Mouse (Mus musculus): ENCODE data around the gene 1700037H04Rik.

1700037H04Rik gene

DNA sequence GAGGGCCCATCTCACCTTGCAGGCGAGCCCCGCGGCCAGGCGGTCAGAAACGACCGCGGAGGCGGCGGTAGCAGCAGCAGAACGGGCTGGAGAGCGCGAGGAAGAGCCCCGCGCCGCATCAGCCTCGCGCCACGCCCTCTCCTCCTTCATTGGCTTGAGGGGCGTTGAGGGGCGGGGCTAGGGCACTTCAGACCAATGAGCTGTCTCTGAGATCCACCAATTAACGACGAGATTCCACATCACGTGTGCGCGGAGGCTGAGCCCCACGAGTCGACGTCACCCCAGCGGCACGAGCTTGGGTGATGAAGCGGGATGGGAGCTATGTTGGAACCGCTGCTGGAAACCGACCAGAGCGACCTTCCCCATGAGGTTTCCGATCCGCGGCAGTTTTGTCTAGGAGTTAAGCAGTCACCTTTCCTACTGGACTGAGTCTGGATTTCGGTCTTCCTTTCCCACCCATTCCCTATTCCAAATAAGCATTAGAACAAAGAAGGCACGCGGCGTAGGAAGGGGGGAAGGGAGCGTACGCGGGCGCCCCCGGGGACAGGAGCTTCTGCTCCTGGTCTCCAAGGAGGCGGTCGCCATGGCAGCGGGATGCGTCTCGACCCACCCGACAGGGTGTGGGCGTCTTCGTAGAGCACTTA, at the start of gene 1700037H04Rik:
TSS of gene 1700037H04Rik (minus strand) at position 144 of the 644 bp plus-strand sequence.
- DNase-seq (ENCODE audit: low read depth, low spot score) = peak; percentile 97

DNA sequence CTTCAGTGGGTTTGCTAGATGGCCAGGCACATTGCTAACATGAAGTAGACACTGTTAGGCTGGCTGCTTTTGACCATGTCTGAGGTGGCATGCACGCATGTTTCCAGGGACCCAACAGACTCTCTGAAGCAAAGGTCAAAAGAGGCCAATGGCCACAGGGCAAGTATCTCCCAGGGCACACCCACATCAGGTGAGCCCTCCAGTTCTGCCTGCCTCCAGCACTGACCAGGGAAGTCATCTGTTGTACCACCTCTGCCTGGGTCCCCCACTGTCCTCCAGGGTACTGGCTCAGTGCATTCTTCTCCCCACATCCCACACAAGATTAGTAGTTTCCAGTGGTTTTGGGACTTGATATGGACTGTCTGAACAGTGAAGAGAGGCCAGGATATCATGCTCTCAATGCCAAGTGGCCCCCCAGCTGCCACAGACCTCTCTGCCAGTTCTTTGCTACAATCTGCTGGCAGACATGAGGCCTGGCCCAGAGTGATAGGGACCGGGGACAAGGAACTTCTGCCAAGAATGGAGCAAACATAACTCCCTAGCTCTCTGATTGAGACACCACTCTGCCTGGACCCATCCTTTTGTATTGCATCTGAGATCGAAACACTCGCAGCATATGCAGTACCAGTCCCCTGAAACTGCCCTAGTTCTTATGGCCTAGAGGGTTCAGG, 49.4 kb upstream of the 1700037H04Rik start:
- DNase-seq (ENCODE audit: low read depth, low spot score) = no peak

DNA sequence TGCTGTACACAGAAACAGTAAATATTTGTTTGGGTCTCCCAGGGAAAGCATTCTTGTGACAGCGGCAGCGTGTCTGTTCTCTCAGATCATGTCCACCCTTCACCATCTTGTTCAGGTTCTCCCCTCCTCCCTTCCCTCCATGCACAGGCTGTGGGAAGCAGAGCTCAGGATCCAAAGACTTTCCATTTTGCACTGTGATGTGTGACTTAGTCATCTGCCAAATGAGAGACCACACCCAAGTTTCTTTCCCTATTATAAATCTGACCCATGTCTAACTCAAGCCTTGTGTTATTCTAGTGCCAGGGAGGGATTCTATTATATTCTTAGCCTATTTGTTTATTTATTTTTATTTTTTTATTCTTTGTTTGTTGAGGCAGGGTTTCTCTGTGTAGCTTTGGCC, 48.5 kb upstream of the 1700037H04Rik start:
- DNase-seq (ENCODE audit: low read depth, low spot score) = no peak

GRCm38 (mm10) chr2:131206778-131207177, 46.9 kb upstream of the 1700037H04Rik start, which contains the start of gene Ap5s1:
Gene Ap5s1 (plus strand): TSS chr2:131207078.
- DNase-seq (ENCODE audit: low read depth, low spot score) = no peak

DNA sequence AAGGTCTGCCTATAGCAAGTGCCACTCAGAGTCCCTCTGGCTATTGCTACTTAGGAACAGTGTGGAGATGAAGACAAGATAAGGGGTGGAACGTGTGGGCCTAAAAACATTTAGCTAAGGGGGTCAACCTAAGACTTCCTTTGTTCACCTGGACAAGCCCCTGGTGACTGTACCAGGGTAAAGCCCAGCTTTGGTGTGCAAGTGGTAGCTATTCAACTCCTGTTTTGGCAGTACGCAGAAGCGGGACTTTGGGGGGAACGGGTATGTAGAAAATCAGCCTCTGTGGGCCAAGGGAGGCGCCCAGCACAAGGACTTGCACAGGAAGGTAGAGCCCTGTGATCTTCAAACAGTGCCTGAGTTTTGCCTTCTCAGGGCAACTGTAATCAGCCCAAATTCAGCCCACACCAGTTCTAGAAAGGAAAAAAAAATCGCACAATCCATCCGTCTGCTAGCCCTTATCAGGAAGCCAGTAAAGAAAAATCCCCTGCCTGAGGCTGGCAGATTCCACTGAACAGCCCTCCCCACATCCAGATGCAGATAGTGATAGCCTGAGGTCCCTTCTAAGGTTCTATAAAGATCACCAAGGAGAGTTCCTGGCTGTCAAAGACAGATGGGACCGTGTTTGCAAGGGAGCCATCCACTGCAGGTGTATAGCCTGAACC, 45.8 kb upstream of the 1700037H04Rik start:
- DNase-seq (ENCODE audit: low read depth, low spot score) = no peak

GRCm38 (mm10) chr2:131204410-131204981, 44.6 kb upstream of the 1700037H04Rik start:
- DNase-seq (ENCODE audit: low read depth, low spot score) = no peak

- DNase-seq (ENCODE audit: low read depth, low spot score) = no peak
Observed at GRCm38 (mm10) chr2:131203816-131204409, 44.0 kb upstream of the 1700037H04Rik start.

- DNase-seq (ENCODE audit: low read depth, low spot score) = no peak
Observed at GRCm38 (mm10) chr2:131201262-131201661, 41.4 kb upstream of the 1700037H04Rik start.

DNA sequence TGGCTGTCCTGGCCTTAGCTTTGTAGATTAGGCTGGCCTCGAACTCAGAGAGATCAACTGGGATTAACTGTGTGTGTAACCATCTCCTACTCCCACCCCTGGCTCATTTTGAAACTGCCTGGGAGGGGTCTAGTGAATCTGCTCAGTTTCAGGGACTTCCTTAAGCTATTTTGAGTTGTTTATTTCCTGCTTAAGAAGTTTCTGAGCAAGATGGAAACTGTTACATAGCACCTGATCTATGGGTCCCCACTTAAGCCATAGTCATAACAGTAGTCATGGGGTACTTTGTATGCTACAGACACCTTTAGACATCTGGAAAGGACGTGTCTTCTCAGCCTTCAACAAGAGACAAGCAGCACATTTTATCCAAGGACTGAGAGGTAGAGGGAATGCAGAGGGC, 40.8 kb upstream of the 1700037H04Rik start:
- no peak for DNase-seq (ENCODE audit: low read depth, low spot score)

DNA sequence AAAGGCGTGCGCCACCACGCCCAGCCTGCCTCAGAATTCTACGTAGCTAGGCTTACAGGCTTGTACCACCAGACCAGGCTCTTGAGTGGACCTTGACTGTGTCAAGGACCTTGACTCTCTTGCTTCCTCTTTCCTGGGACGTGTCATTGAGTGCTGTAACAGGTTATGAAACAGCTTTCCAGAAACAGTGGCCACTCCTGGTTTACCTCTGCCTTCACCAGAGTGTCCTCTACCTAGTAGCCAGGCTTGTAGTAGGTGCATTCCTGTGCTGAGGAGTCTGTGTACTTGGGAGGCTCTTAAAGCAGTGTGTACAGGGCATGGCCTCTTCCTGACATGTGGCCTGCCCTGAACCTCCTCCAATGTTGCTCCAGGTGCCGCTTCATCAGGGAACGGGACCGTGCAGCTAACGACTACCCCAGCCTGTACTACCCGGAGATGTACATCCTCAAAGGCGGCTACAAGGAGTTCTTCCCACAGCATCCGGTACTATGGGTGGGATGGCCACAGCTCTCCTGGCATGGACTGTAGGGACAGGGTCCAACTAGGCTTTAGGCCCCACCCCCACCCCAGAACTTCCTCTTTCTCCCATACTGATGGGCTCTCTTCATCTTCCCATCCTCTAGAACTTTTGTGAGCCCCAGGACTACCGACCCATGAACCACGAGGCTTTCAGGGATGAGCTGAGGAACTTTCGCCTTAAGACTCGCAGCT, 36.9 kb upstream of the 1700037H04Rik start:
- DNase-seq (ENCODE audit: low read depth, low spot score) = no peak

DNA sequence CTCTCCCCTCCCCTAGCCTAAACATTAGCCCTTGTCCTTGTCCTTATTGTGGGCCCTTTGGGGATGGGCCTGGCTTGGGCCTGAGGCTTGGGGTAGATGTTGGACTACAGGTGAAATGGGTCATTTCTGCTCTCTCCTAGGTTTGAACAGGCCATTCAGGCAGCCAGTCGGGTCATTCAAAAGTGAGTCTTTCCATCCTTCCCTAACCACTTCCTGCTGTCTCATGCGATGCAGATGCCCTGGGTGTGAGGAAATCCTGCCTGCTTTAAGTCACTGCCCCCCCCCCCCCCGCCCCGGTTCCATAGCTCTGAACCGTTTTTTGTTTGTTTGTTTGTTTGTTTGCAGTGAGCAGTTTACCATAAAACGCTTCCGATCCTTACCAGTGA, 31.1 kb upstream of the 1700037H04Rik start:
- no peak for DNase-seq (ENCODE audit: low read depth, low spot score)

DNA sequence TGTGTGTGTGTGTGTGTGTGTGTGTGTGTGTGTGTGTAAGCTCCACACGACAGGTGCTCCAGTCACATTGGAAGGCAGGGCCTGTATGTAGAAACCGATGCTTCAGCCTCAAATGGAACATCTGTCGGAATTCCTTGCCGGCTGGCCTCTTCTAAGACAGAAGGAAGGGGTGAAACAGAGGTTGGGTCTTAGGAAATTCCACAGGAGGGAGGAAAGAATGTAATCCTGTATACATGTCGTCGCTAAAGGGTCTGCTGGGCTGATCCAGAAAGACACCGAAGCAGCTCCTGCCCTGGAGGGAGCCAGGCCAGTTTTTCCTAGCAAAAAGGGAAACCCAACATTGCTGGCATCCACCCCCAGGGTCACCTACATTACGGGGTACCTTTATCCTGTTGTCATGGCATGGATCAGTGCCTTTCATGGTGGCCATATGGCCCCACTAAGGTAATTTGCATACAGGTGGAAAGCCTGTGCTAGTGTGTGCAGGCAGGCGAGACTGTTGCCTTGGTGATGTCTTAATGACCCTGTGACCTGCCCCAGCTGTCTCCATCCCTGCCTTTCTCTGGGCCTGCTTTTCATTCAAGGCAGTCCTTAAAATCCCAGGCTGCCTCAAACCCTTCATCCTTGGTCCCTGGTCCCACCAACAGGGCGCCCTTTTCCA, 30.6 kb upstream of the 1700037H04Rik start:
- DNase-seq (ENCODE audit: low read depth, low spot score) = no peak

DNA sequence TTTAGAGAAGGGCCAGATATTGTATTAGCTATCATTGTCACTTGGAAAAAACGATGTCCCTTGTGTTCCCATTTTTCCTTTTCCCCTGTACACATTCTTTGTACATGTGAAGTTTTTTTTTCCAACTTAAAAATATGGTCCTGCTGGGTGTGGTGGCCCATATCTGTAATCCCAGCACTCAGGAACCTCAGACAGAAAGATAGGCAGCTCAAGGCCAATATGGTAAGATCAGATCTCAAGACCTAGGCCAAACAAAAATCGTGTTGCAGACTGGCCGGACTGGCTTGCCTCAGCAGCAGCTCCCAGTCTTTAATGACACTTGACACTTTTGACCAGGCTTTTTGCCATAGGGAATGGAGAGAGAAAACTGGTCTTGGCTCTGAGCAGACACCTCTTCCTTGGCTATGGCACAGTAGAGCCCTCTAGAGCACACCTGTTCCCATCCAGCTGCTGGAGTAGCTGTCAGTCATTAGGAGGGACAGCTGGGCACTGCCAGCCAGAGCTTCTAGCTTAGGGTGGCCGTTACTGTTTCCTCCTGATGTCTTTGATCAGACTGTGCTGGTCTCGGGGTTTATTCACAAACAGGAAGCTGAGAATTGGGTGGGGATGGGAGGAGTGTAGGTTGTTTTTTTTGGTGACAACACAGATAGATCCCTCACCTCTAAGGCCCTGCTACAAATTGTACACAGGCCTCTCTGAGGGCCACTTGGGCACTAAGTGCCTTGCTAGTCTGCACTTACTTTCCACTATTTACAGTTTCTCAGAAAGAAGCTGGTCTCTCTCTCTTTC, 29.8 kb upstream of the 1700037H04Rik start:
- DNase-seq (ENCODE audit: low read depth, low spot score) = no peak

GRCm38 (mm10) chr2:131188311-131188710, 28.4 kb upstream of the 1700037H04Rik start:
- DNase-seq (ENCODE audit: low read depth, low spot score) = no peak

GRCm38 (mm10) chr2:131187602-131187922, 27.7 kb upstream of the 1700037H04Rik start:
- no peak for DNase-seq (ENCODE audit: low read depth, low spot score)

- peak; percentile 58 for DNase-seq (ENCODE audit: low read depth, low spot score)
Observed at GRCm38 (mm10) chr2:131186771-131187601, 27.1 kb upstream of the 1700037H04Rik start, which contains the start of the genes Cdc25b and Spef1. Gene Cdc25b (plus strand): TSS chr2:131186949. Gene Spef1 (minus strand): TSS chr2:131187282.

GRCm38 (mm10) chr2:131186343-131186742, 26.5 kb upstream of the 1700037H04Rik start:
- DNase-seq (ENCODE audit: low read depth, low spot score) = no peak

GRCm38 (mm10) chr2:131179990-131180587, 20.2 kb upstream of the 1700037H04Rik start, which contains the start of gene Cenpb:
Gene Cenpb (minus strand): TSS chr2:131180067.
- peak; percentile 67 for DNase-seq (ENCODE audit: low read depth, low spot score)
